Mouse (Mus musculus) hematopoietic stem cell, adult 5-6 weeks (primary cell): ENCODE data around the gene Acss1. TPM values are rescaled to one million over a fixed set of nuclear protein-coding genes. Genes with fewer than 3 reads are reported as not detected.

Experiments
- ATAC-seq, 2 experiments: fragments of 125-278 bp in 1 of 2; replicated peaks in 1 of 2; 2 replicates each; pipeline ENCODE4 v1.8.0; 2016 to 2017; ENCODE audit warnings: inconsistent platforms in 2 of 2, mild to moderate bottlenecking in 2 of 2, moderate number of reproducible peaks in 2 of 2, low read depth in 1 of 2, moderate TSS enrichment in 1 of 2; ENCODE audit not compliant: low FRiP score in 2 of 2, poor library complexity in 2 of 2, severe bottlenecking in 2 of 2, insufficient read depth in 1 of 2, low TSS enrichment in 1 of 2
- total RNA-seq: library from RNA; stranded (forward); fragments of 172-1452, 232-1000 nt; gene quantifications from 2 replicates; pipeline ENCODE4 v1.2.3, GENCODE M21; 2017

Gene Acss1
- total RNA-seq, 1 experiment from 2014 or later: 20.0 TPM

DNA sequence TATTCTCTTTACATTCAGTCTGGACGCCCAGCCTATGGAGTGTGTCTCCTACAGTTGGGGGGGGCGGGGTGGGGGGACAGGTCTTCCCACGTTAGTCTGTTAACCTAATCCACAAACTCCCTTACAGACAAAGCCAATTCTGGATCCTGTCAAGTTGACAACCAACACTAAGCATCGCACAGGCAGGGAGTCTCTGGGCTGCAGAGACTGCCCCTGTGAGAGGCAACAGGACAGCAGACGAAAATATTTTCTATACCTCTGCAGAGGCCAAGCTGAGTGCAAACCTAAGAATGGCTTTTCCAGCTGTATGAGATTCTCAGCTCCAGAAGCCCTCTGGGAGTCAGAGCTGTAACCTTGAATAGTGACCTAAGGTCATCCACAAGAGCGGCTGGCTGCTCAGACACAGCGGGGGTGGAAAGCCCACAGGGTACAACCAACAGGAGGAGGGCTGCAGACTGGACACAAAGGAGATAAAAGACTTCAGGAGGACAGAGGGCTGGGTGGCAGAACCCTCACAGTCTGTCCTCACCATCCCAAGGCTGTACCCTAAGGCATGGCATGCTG, 17.7 kb downstream of the Acss1 start:
- ATAC-seq: no peak

DNA sequence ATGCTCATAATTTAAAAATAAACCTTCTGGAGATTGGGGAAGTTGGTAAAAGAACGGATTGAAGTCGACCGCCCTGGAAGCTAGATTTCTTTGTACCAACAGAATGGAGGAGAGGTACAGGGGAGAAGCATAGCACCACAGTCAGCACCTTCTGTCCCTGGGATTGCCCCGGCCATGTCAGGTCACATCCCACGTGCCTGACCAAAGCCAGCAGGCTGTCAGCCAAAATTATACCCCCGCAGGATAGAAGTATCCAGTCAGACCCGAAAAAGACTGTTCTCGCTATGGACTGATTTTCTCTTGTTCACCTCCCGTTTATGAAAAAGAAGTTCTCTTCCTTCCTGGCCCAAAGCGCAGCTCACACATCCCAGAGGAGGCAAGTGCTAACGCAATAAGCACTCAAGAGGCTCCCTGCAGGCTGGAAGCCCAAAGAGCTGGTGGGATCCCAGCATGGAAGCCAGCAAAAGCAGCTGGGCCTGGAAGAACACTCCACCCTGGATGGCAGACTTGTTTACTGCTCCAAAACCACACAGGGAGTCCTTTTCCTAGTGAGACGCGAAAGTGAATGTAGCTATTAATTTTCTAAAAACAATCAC, 19.9 kb downstream of the Acss1 start:
- no peak for ATAC-seq

DNA sequence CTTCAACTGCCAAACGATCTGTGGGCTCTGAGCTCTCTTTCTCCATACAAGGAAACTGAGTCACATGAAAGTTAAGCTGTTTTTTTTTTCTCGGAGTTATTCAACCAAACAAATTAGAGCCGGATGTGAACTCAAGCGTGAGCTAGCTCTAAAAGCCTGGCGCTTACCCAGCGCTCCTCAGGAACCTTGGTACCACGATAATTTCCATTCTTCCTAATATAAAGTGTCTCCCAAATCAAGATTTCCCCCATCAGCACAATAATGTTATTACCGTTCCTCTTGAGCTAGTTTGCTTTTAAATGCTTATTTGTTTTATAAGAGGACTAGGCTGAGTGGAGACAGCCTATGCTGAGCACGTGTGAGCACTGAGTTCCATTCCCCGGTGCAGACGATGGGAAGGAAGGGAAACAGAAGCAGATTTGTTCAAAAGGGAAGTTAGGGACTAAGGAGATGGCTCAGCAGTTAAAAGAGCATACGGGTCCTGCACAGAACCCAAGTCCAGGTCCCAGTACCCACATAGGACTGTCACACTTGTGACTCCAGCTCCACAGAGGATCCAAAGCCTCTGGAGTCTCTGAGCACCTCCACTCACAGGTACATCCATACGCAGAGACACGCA, 20.5 kb downstream of the Acss1 start:
- 0 out of 4 replicates have a peak, but pooled peaks of 1 of the 2 experiments have one; percentile 50 for ATAC-seq

DNA sequence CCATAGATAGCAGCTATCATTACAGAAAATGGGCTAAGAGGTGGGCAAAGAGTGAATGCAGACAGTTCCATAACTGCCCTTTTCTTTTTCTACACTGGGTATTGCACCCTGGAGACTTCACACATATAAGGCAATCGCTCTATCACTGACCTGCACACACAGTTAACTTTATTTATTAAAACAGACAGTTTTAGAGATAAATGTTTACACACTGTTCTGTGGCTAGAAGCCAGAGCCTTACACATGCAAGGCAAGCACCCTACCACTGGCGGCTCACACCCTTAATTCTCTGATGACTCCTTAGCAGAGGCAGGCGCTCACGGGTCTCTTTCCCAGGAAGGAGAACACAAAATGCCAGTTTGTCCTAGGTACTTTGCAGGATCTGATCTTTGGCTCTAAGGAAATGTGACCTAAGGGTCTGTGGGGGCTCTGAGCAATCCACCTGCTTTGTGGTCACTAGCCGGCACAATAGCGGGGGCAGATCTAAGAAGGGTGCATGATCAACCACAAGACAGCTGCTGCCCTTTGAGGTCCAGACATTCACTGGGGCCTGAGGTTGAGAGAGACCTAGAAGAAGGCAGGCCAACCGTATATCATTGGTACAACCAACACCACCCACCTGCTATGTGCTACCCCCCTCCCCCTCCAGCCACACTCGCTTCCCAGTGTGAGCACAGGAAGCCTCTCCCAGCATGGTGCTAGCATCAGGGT, 21.7 kb downstream of the Acss1 start:
- ATAC-seq: peak in 1 of 2 experiments; percentile 26; a peak in 1 of 4 replicates

GRCm38 (mm10) chr2:150645225-150645624, 23.1 kb downstream of the Acss1 start:
- no peak for ATAC-seq

DNA sequence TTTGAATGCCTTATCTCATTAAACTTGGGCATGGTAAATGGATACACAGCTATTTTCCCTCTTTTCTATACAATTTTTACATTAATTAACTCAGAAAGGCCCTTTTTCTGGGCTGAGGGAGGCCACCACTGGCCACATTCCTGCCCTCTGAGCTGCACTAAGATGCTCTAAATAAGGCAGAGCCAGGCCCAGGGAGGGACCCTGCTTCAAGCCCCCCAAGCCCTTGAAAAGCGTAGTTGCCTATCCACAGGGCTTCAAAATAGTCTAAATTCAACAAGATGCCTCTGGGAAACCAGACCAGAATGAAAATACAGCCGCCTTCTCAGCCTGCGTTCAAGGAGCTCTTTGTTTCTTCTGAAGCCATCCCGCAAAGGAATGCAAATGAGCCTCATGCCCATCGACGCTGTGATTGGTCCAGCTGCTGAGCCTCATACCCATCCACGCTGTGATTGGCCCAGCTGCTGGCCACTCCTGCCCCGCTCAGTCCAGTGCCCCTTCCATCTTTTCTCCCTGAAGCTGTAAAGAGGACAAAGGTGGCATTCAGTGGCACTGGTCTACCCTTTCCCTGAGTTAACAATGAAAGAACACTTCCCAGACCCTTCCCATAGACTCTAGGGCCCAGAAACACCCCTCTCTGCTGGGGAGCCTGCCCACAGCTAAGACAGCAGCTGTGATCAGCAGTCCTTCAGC, 24.4 kb downstream of the Acss1 start:
- no peak for ATAC-seq

- no peak for ATAC-seq
Measured at GRCm38 (mm10) chr2:150643166-150643565, 25.1 kb downstream of the Acss1 start.

- no peak; a peak in 1 of 4 replicates for ATAC-seq
Measured at GRCm38 (mm10) chr2:150638370-150638733, 29.9 kb downstream of the Acss1 start.

- ATAC-seq: no peak
Measured at GRCm38 (mm10) chr2:150637702-150638369, 30.5 kb downstream of the Acss1 start.

DNA sequence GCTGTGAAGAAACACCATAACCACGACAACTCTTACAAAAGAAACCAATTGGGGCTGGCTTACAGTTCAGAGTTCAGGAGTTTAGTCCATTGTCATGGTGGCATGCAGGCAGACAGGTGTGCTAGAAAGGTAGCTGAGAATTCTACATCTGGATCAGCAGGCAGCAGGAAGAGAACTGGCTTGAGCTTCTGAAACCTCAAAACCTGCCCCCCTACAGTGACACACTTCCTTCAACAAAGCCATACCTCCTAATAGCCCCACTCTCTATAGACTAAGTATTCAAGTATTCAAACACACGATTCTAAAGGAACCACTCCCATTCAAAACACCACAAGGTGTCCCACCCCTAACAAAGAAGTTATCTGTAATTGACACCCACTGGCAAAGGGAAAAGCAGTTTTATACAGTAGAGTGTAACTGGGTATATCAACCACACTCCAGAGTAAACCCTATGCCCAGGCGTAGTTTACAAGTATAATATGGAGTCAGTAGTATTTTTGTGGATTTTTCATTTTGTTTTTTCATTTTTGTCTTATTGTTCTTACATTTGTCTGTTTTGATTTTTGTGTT, 32.3 kb downstream of the Acss1 start:
- ATAC-seq: no peak

DNA sequence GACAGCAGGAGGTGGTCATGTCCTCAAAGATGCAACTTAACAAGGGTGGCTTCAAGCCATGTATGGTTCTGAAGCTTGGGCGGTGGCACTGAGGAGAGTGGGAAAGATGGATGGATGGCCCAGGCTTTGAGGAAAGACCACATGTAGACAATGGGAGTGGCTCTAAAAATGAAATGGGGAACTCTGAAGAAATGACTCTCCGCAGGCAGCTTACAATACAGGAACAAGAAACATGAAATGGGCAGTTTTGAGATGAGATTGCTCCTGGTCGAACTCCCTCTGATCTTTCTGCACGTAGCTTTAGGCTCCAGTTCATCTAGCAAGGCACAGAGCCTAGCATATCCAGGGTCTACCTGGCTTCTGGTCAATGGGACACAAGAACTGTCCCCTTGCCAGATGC, 39.0 kb downstream of the Acss1 start:
- no peak for ATAC-seq

GRCm38 (mm10) chr2:150627140-150627539, 41.2 kb downstream of the Acss1 start:
- peak in 1 of 2 experiments; percentile 40; a peak in 1 of 4 replicates for ATAC-seq

DNA sequence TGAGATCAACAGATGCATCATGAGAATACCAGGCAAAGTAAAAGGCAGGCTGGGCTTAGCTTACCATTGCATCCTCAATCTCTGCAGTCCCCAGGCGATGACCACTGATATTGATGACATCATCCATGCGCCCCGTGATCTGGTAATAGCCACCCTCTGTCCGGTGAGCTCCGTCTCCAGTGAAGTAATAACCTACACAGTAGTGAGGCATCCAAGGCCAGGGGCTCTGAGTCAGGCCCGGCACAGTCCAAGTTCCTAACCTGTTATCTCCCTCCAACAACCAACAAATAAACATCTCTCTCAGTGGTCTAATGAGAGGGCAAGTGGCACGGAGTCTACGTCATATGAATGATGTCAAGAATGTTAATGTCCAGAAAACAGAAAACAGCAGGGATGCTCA, 43.4 kb downstream of the Acss1 start:
- no peak for ATAC-seq

DNA sequence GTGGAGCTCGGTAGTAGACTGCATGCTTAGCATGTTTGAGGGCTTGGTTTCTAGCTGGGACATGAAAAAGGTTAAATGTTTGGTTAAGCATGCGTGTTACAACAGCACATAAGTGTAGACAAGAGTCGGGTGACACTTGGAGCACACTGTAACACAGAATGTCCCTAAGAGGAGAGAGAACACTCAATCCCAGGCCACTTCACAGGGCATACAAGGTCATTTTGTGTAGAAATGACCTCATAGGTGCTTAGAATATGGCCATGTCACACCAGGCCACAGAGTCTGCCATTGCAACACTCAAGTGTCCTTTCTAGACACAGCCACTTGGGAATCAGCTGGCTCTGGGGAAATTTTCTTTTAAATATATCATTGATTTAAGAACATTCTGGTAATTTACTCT, 44.3 kb downstream of the Acss1 start:
- ATAC-seq: no peak

DNA sequence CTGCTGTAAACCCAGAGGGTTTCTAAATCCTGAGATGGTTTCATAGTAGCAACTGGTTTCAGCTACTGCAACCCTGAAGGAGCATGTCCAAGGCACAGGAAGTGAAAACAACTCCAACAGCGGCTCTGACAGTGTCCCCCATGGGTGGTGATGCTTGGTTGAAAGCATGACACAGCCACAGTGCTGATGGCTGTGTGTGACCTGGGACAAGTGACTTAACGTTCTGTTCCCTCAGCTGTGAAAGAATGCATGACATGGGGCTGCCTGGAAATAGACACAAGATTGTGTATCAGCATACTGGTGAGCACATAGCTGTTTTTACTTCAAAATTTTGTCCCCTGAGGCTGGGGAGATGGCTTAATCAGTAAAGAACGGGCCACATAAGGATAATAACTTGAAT, 46.6 kb downstream of the Acss1 start:
- ATAC-seq: no peak

- ATAC-seq: no peak
Measured at GRCm38 (mm10) chr2:150610097-150610496, 58.2 kb downstream of the Acss1 start.
